Mouse (Mus musculus) myocyte (in vitro differentiated cells): Measurements from ENCODE around the gene Myom3. TPM values are rescaled to one million over a fixed set of nuclear protein-coding genes. Genes with fewer than 3 reads are reported as not detected.

Experiments used
- H3K27me3 ChIP-seq: one replicate; pipeline ENCODE4 v1.6.1; 2011; ENCODE audit not compliant: control insufficient read depth, insufficient read depth, insufficient read length
- H3K36me3 ChIP-seq: one replicate; pipeline ENCODE4 v1.6.1; 2011; ENCODE audit not compliant: control insufficient read depth, insufficient read depth
- H3K4me2 ChIP-seq: one replicate; pipeline ENCODE4 v1.6.1; 2011; ENCODE audit warnings: low read depth, control low read depth
- H3K4me3 ChIP-seq: one replicate; pipeline ENCODE4 v1.5.1; 2011; ENCODE audit warnings: mild to moderate bottlenecking, control low read depth, moderate library complexity
- H3K79me2 ChIP-seq: one replicate; pipeline ENCODE4 v1.6.1; 2011; ENCODE audit not compliant: control insufficient read depth, insufficient read depth
- H3ac ChIP-seq: one replicate; pipeline ENCODE4 v1.6.1; 2011; ENCODE audit not compliant: control insufficient read depth, insufficient read length
- CEBPB ChIP-seq: IDR thresholded peaks from 2 replicates; pipeline ENCODE4 v1.6.1; 2011; ENCODE audit warnings: mild to moderate bottlenecking, moderate library complexity; ENCODE audit not compliant: poor library complexity, insufficient read depth, severe bottlenecking
- E2F4 ChIP-seq: IDR thresholded peaks from one replicate; pipeline ENCODE4 v1.6.1; 2011; ENCODE audit warnings: mild to moderate bottlenecking, control low read depth, moderate library complexity; ENCODE audit not compliant: insufficient read depth
- MAX ChIP-seq: IDR thresholded peaks from one replicate; pipeline ENCODE4 v1.6.1; 2011; ENCODE audit warnings: low read depth, mild to moderate bottlenecking, control low read depth
- MYOD1 ChIP-seq, 3 experiments: IDR thresholded peaks; one replicate each; pipeline ENCODE4 v1.6.1; 2011; ENCODE audit warnings: control low read depth in 2 of 3, low read depth in 2 of 3, mild to moderate bottlenecking in 2 of 3, moderate library complexity in 1 of 3; ENCODE audit not compliant: insufficient read length in 2 of 3, control insufficient read depth in 1 of 3
- MYOG ChIP-seq, 3 experiments: IDR thresholded peaks; one replicate each; pipeline ENCODE4 v1.6.1; 2011; ENCODE audit warnings: control low read depth in 2 of 3, low read depth in 2 of 3, mild to moderate bottlenecking in 2 of 3; ENCODE audit not compliant: insufficient read length in 2 of 3, control insufficient read depth in 1 of 3, insufficient read depth in 1 of 3
- POLR2A ChIP-seq: IDR thresholded peaks from one replicate; pipeline ENCODE4 v1.6.1; 2011; ENCODE audit warnings: low read depth, mild to moderate bottlenecking, control low read depth, moderate library complexity; ENCODE audit not compliant: insufficient read length
- POLR2AphosphoS2 ChIP-seq: IDR thresholded peaks from one replicate; pipeline ENCODE4 v1.6.1; 2011; ENCODE audit warnings: low read depth, control low read depth; ENCODE audit not compliant: insufficient read length
- REST ChIP-seq: IDR thresholded peaks from one replicate; pipeline ENCODE4 v1.6.1; 2011; ENCODE audit warnings: mild to moderate bottlenecking, control low read depth, moderate library complexity; ENCODE audit not compliant: insufficient read depth, insufficient read length
- SRF ChIP-seq: IDR thresholded peaks from one replicate; pipeline ENCODE4 v1.6.1; 2011; ENCODE audit warnings: low read depth; ENCODE audit not compliant: control insufficient read depth, insufficient read length
- TCF12 ChIP-seq: IDR thresholded peaks from one replicate; pipeline ENCODE4 v1.6.1; 2011; ENCODE audit warnings: mild to moderate bottlenecking, control low read depth; ENCODE audit not compliant: poor library complexity, insufficient read depth, severe bottlenecking
- TCF3 ChIP-seq: IDR thresholded peaks from one replicate; pipeline ENCODE4 v1.6.1; 2011; ENCODE audit warnings: low read depth, control low read depth; ENCODE audit not compliant: insufficient read length
- USF1 ChIP-seq: IDR thresholded peaks from one replicate; pipeline ENCODE4 v1.6.1; 2011; ENCODE audit warnings: low read depth, mild to moderate bottlenecking, control low read depth, moderate library complexity
- polyA plus RNA-seq: library from polyadenylated mRNA; unstranded; fragments of >200 nt; fragmentation: generic; extraction: Trizol; gene quantifications from one replicate; pipeline ENCODE4 v1.2.1, GENCODE M21; 2012; ENCODE audit warnings: missing spikeins

Myom3 gene
- polyA plus RNA-seq, 1 experiment = 97.1 TPM

GRCm38 (mm10) chr4:135726416-135726815, 33.1 kb upstream of the Myom3 start:
- TF ChIP-seq MYOG (IDR thresholded peaks at IDR 0.05; ENCODE audit: control insufficient read depth in 1 of 3, insufficient read depth in 1 of 3, insufficient read length in 2 of 3, low read depth in 2 of 3) (no peak), POLR2AphosphoS2 (no peak)
- H3K36me3 ChIP-seq = no peaks in the 10 kb centered on the region
- H3ac ChIP-seq = no peak overlapping the region
- no peak overlapping the region for H3K4me3 ChIP-seq
- no peak overlapping the region for H3K4me2 ChIP-seq
- no peaks in the 10 kb centered on the region for H3K27me3 ChIP-seq
- H3K79me2 ChIP-seq = no peaks in the 10 kb centered on the region

- Histone ChIP-seq H3K27me3 (no peaks in the 10 kb centered on the region), H3ac (no peak within 1 kb of the TSS), H3K79me2 (no peaks in the 10 kb centered on the region), H3K4me3 (no peak within 1 kb of the TSS), H3K36me3 (no peaks in the 10 kb centered on the region), H3K4me2 (no peak within 1 kb of the TSS)
- TF ChIP-seq USF1 (no peak), POLR2A (no peak), E2F4 (no peak), POLR2AphosphoS2 (no peak), MYOG (IDR thresholded peaks at IDR 0.05; ENCODE audit: control insufficient read depth in 1 of 3, insufficient read depth in 1 of 3, insufficient read length in 2 of 3, low read depth in 2 of 3) (no peak), CEBPB (no peak), SRF (no peak), TCF3 (no peak), MAX (no peak), MYOD1 (IDR thresholded peaks at IDR 0.05; ENCODE audit: control insufficient read depth in 1 of 3, insufficient read length in 2 of 3, low read depth in 2 of 3) (no peak), REST (no peak), TCF12 (no peak)
Observed at GRCm38 (mm10) chr4:135727817-135728216, 31.7 kb upstream of the Myom3 start, which contains the start of gene Il22ra1. Gene Il22ra1, plus strand, starts transcription at chr4:135728172.

GRCm38 (mm10) chr4:135730204-135730603, 29.3 kb upstream of the Myom3 start:
- Histone ChIP-seq H3K4me2 (peak overlapping the region; percentile 18), H3K4me3 (no peak overlapping the region), H3K27me3 (no peaks in the 10 kb centered on the region), H3K79me2 (no peaks in the 10 kb centered on the region), H3K36me3 (no peaks in the 10 kb centered on the region), H3ac (no peak overlapping the region)
- peak; percentile 16 for TF ChIP-seq TCF12
- no peak for TF ChIP-seq E2F4
- TF ChIP-seq CEBPB = no peak
- TF ChIP-seq MYOG (IDR thresholded peaks at IDR 0.05; ENCODE audit: control insufficient read depth in 1 of 3, insufficient read depth in 1 of 3, insufficient read length in 2 of 3, low read depth in 2 of 3) = peak; percentile 1 to 61 (median 47)
- TF ChIP-seq MYOD1 (IDR thresholded peaks at IDR 0.05; ENCODE audit: control insufficient read depth in 1 of 3, insufficient read length in 2 of 3, low read depth in 2 of 3) = peak in 2 of 3 experiments; percentile 70 to 79

- no peaks in the 10 kb centered on the region for H3K79me2 ChIP-seq
- peak overlapping the region; percentile 18 for H3K4me2 ChIP-seq
- TF ChIP-seq POLR2A = no peak
- peak; percentile 49 to 87 (median 64) for TF ChIP-seq MYOD1 (IDR thresholded peaks at IDR 0.05; ENCODE audit: control insufficient read depth in 1 of 3, insufficient read length in 2 of 3, low read depth in 2 of 3)
- TF ChIP-seq CEBPB = no peak
- TF ChIP-seq TCF12 = no peak
- peak; percentile 31 to 77 (median 36) for TF ChIP-seq MYOG (IDR thresholded peaks at IDR 0.05; ENCODE audit: control insufficient read depth in 1 of 3, insufficient read depth in 1 of 3, insufficient read length in 2 of 3, low read depth in 2 of 3)
- TF ChIP-seq SRF = no peak
- H3K36me3 ChIP-seq = no peaks in the 10 kb centered on the region
- no peaks in the 10 kb centered on the region for H3K27me3 ChIP-seq
- no peak overlapping the region for H3ac ChIP-seq
- no peak overlapping the region for H3K4me3 ChIP-seq
Observed at GRCm38 (mm10) chr4:135730951-135731350, 28.6 kb upstream of the Myom3 start.

- Histone ChIP-seq H3K4me2 (no peak overlapping the region), H3K4me3 (no peak overlapping the region), H3K36me3 (no peaks in the 10 kb centered on the region), H3K27me3 (no peaks in the 10 kb centered on the region), H3K79me2 (no peaks in the 10 kb centered on the region), H3ac (no peak overlapping the region)
- TF ChIP-seq REST (no peak), POLR2AphosphoS2 (no peak)
Observed at GRCm38 (mm10) chr4:135733901-135734300, 25.6 kb upstream of the Myom3 start.

GRCm38 (mm10) chr4:135736903-135737302, 22.6 kb upstream of the Myom3 start:
- H3K79me2 ChIP-seq = no peaks in the 10 kb centered on the region
- no peaks in the 10 kb centered on the region for H3K27me3 ChIP-seq
- H3ac ChIP-seq = no peak overlapping the region
- peak overlapping the region; percentile 39 for H3K4me2 ChIP-seq
- no peaks in the 10 kb centered on the region for H3K36me3 ChIP-seq
- H3K4me3 ChIP-seq = no peak overlapping the region
- TF ChIP-seq SRF (no peak), POLR2A (no peak), CEBPB (no peak), MAX (no peak), TCF3 (peak; percentile 40), TCF12 (peak; percentile 56), USF1 (no peak), E2F4 (no peak), POLR2AphosphoS2 (no peak), MYOD1 (IDR thresholded peaks at IDR 0.05; ENCODE audit: control insufficient read depth in 1 of 3, insufficient read length in 2 of 3, low read depth in 2 of 3) (peak; percentile 82 to 94 (median 83)), MYOG (IDR thresholded peaks at IDR 0.05; ENCODE audit: control insufficient read depth in 1 of 3, insufficient read depth in 1 of 3, insufficient read length in 2 of 3, low read depth in 2 of 3) (peak in 1 of 3 experiments; percentile 47), REST (no peak)
